Mouse (Mus musculus): ENCODE measurements around the gene Trit1. TPM values are rescaled to one million over a fixed set of nuclear protein-coding genes. Genes with fewer than 3 reads are reported as not detected.

Trit1 gene
- total RNA-seq, 1 experiment = 17.1 TPM

DNA sequence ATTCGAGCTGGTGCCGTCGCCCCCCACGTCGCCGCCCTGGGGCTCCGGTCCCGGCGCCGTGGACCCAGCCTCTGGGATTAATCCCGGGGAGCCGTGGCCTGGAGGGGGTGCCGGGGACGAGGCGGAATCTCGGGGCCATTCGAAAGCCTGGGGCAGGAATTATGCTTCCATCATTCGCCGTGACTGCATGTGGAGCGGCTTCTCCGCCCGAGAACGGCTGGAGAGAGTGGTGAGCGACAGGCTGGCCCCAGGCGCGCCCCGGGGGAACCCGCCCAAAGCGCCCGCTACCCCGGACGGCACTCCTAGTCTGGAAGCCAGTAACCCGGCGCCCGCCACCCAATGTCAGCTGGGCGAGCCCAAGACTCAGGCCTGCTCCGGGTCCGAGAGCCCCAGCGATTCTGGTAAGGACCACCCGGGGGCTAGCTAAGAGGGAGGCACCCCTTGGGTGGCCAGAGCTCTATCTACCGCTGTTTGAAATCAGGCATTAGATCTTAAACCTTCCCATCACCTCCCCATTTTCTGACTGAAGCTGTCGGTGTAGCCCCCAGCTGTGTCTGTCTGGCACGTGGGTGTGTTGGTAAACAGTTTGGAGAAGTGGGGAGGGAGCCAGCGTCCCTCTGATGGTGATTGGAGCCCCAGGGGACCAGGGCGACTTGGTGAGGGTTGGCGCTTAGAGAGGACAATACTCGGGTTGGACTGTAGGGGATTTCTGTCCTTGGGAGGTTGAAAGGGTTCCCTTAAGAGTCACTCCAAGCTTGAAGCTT is 19.6 kb upstream of the Trit1 start:
- in situ Hi-C loops (cut with MboI; ENCODE audit: low sequenced_read_pairs in 2 of 2, unreplicated experiment in 2 of 2) = loop anchor here in 1 of 2 experiments (10.0 kb wide), 1 partner anchor 88 kb away; no protein-coding TSS in a partner anchor
- Histone ChIP-seq H3K4me1 (ENCODE audit: control insufficient read depth in 2 of 2, insufficient read depth in 2 of 2, low read length in 2 of 2, poor library complexity in 1 of 2) (peaks cover 7 to 27% of the 10 kb centered on the region in 2 experiments), H3K9me3 (ENCODE audit: control insufficient read depth, insufficient read depth, low read depth, low read length) (no peaks in the 10 kb centered on the region), H3K36me3 (ENCODE audit: control insufficient read depth, insufficient read depth, low read length, poor library complexity, severe bottlenecking) (no peaks in the 10 kb centered on the region; the same call in 1 of the 2 replicates), H3K9ac (ENCODE audit: insufficient read depth, low read depth, low read length, poor library complexity, severe bottlenecking) (peak overlapping the region; percentile 68), H3K4me3 (ENCODE audit: insufficient read depth in 1 of 2, low read depth in 1 of 2, low read length in 2 of 2, poor library complexity in 1 of 2, severe bottlenecking in 1 of 2) (peak overlapping the region; percentile 70 to 75), H3K27ac (ENCODE audit: insufficient read depth, low read depth, low read length, poor library complexity, severe bottlenecking) (no peak overlapping the region)
- no peak for TF ChIP-seq MAFK (IDR thresholded peaks at IDR 0.05; ENCODE audit: insufficient read depth, low read depth, low read length)
- no peak for TF ChIP-seq ZNF384 (IDR thresholded peaks at IDR 0.05; ENCODE audit: low read depth, low read length)
- TF ChIP-seq CHD2 (IDR thresholded peaks at IDR 0.05; ENCODE audit: low read depth, low read length) = no peak
- TF ChIP-seq ZC3H11A (IDR thresholded peaks at IDR 0.05; ENCODE audit: borderline replicate concordance, low read depth, low read length) = no peak
- no peak for TF ChIP-seq HCFC1 (IDR thresholded peaks at IDR 0.05; ENCODE audit: borderline replicate concordance, insufficient read depth, low read length)
- DNase-seq (ENCODE audit: low read depth, low spot score) = no peak

DNA sequence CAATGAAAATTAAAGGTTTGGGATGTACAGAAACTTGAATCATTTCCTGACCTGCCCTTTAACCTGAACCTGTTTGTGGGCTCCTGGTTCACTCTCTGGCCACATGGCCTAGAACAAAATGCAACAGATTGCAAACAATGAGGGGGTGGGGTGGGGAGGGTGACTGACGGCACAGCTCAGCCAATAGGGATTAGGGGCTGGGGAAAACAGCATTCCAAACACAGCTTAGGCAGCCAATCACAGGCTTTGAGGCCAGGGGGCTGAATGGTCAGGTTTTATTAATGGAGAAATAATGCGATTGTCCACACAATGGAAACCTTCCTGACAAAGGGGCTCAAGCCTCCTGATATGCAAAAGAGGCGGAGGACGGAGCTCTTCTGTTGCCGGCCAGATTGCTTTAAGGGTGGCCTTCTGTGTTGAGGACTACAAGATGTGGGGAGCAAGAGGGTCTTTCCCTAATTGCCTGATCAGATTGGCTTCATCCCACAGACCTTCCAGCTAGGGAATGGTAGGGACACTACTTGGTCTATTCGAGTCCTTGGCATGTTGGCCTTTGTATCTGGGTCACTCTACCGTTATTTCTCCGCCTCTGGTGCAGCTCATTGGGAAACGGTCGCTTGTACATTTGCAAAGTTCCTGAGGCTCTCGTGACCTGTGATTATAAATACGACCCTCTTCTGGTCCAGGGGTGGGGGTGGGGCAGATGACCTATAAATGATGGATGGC is 17.7 kb upstream of the Trit1 start:
- Histone ChIP-seq H3K9me3 (ENCODE audit: control insufficient read depth, insufficient read depth, low read depth, low read length) (no peaks in the 10 kb centered on the region), H3K36me3 (ENCODE audit: control insufficient read depth, insufficient read depth, low read length, poor library complexity, severe bottlenecking) (no peaks in the 10 kb centered on the region; the same call in 1 of the 2 replicates), H3K27ac (ENCODE audit: insufficient read depth, low read depth, low read length, poor library complexity, severe bottlenecking) (no peak overlapping the region), H3K4me3 (ENCODE audit: insufficient read depth in 1 of 2, low read depth in 1 of 2, low read length in 2 of 2, poor library complexity in 1 of 2, severe bottlenecking in 1 of 2) (peak overlapping the region; percentile 3 to 30; a peak in 2 of 4 replicates), H3K9ac (ENCODE audit: insufficient read depth, low read depth, low read length, poor library complexity, severe bottlenecking) (no peak overlapping the region), H3K4me1 (ENCODE audit: control insufficient read depth in 2 of 2, insufficient read depth in 2 of 2, low read length in 2 of 2, poor library complexity in 1 of 2) (peaks cover 10 to 29% of the 10 kb centered on the region in 2 experiments)
- in situ Hi-C loops (cut with MboI; ENCODE audit: low sequenced_read_pairs in 2 of 2, unreplicated experiment in 2 of 2) = loop anchor here in 1 of 2 experiments (10.0 kb wide), 1 partner anchor 86 kb away; no protein-coding TSS in a partner anchor
- TF ChIP-seq HCFC1 (IDR thresholded peaks at IDR 0.05; ENCODE audit: borderline replicate concordance, insufficient read depth, low read length) = no peak
- no peak for TF ChIP-seq ZC3H11A (IDR thresholded peaks at IDR 0.05; ENCODE audit: borderline replicate concordance, low read depth, low read length)
- peak; percentile 77 for TF ChIP-seq CHD2 (IDR thresholded peaks at IDR 0.05; ENCODE audit: low read depth, low read length)
- no peak for TF ChIP-seq MAFK (IDR thresholded peaks at IDR 0.05; ENCODE audit: insufficient read depth, low read depth, low read length)
- no peak for DNase-seq (ENCODE audit: low read depth, low spot score)

DNA sequence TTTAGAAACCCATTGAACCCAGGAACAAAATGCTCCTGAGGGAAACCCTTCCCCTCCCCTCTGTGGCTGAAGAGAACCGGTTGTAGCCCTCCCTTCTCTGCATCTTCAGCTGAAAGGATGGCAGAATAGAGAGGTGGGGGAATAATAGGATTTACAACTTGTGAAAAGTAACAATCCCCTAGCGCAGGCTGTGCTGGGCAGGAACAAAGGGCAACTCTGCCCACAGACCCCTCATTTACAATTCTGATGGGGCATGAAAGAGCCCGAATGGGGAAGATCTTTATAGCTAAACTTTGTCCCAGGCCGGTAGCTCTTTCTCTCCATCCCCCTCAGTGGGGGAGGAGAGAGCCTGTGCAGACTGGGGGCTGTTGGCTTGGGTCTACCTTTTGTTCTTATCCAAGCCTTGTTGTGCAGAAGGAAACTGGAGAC is 17.1 kb upstream of the Trit1 start:
- Histone ChIP-seq H3K27ac (ENCODE audit: insufficient read depth, low read depth, low read length, poor library complexity, severe bottlenecking) (no peak overlapping the region), H3K9me3 (ENCODE audit: control insufficient read depth, insufficient read depth, low read depth, low read length) (no peaks in the 10 kb centered on the region), H3K4me1 (ENCODE audit: control insufficient read depth in 2 of 2, insufficient read depth in 2 of 2, low read length in 2 of 2, poor library complexity in 1 of 2) (peaks cover 10 to 29% of the 10 kb centered on the region in 2 experiments), H3K36me3 (ENCODE audit: control insufficient read depth, insufficient read depth, low read length, poor library complexity, severe bottlenecking) (no peaks in the 10 kb centered on the region; the same call in 1 of the 2 replicates), H3K4me3 (ENCODE audit: insufficient read depth in 1 of 2, low read depth in 1 of 2, low read length in 2 of 2, poor library complexity in 1 of 2, severe bottlenecking in 1 of 2) (0 out of 4 replicates have a peak overlapping the region, but pooled peaks of 1 of the 2 experiments have one; percentile 30), H3K9ac (ENCODE audit: insufficient read depth, low read depth, low read length, poor library complexity, severe bottlenecking) (no peak overlapping the region)
- no peak for DNase-seq (ENCODE audit: low read depth, low spot score)
- TF ChIP-seq MAFK (IDR thresholded peaks at IDR 0.05; ENCODE audit: insufficient read depth, low read depth, low read length) = no peak
- TF ChIP-seq ZC3H11A (IDR thresholded peaks at IDR 0.05; ENCODE audit: borderline replicate concordance, low read depth, low read length) = no peak
- TF ChIP-seq HCFC1 (IDR thresholded peaks at IDR 0.05; ENCODE audit: borderline replicate concordance, insufficient read depth, low read length) = no peak
- no peak for TF ChIP-seq ZNF384 (IDR thresholded peaks at IDR 0.05; ENCODE audit: low read depth, low read length)
- TF ChIP-seq CHD2 (IDR thresholded peaks at IDR 0.05; ENCODE audit: low read depth, low read length) = no peak
- in situ Hi-C loops (cut with MboI; ENCODE audit: low sequenced_read_pairs in 2 of 2, unreplicated experiment in 2 of 2) = loop anchor here in 1 of 2 experiments (10.0 kb wide), 1 partner anchor 86 kb away; no protein-coding TSS in a partner anchor

DNA sequence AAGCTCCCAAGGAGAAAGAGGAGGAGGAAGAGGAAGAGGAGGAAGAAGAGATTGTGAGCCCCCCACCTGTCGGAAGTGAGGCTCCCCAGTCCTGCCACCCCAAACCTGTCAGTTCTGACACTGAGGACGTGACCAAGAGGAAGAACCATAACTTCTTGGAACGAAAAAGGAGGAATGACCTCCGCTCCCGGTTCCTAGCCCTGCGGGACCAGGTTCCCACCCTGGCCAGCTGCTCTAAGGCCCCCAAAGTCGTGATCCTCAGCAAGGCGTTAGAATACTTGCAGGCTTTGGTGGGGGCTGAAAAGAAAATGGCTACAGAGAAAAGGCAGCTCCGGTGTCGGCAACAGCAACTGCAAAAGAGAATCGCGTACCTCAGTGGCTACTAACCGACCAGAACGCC is 16.3 kb upstream of the Trit1 start:
- H3K4me1 ChIP-seq (ENCODE audit: control insufficient read depth in 2 of 2, insufficient read depth in 2 of 2, low read length in 2 of 2, poor library complexity in 1 of 2) = peaks cover 12 to 30% of the 10 kb centered on the region in 2 experiments
- no peak overlapping the region for H3K27ac ChIP-seq (ENCODE audit: insufficient read depth, low read depth, low read length, poor library complexity, severe bottlenecking)
- H3K4me3 ChIP-seq (ENCODE audit: insufficient read depth in 1 of 2, low read depth in 1 of 2, low read length in 2 of 2, poor library complexity in 1 of 2, severe bottlenecking in 1 of 2) = 0 out of 4 replicates have a peak overlapping the region, but pooled peaks of 1 of the 2 experiments have one; percentile 7
- TF ChIP-seq CHD2 (IDR thresholded peaks at IDR 0.05; ENCODE audit: low read depth, low read length) (no peak), ZC3H11A (IDR thresholded peaks at IDR 0.05; ENCODE audit: borderline replicate concordance, low read depth, low read length) (no peak), ZNF384 (IDR thresholded peaks at IDR 0.05; ENCODE audit: low read depth, low read length) (no peak)
- DNase-seq (ENCODE audit: low read depth, low spot score) = no peak
- H3K9ac ChIP-seq (ENCODE audit: insufficient read depth, low read depth, low read length, poor library complexity, severe bottlenecking) = no peak overlapping the region
- in situ Hi-C loops (cut with MboI; ENCODE audit: low sequenced_read_pairs in 2 of 2, unreplicated experiment in 2 of 2) = no loop called here
- H3K36me3 ChIP-seq (ENCODE audit: control insufficient read depth, insufficient read depth, low read length, poor library complexity, severe bottlenecking) = no peaks in the 10 kb centered on the region; the same call in 1 of the 2 replicates
- no peaks in the 10 kb centered on the region for H3K9me3 ChIP-seq (ENCODE audit: control insufficient read depth, insufficient read depth, low read depth, low read length)

Data from ES-E14 (cell line).